Mouse (Mus musculus) hematopoietic stem cell, adult 5-6 weeks (primary cell): Measurements from ENCODE around the gene Col2a1. TPM values are rescaled to one million over a fixed set of nuclear protein-coding genes. Genes with fewer than 3 reads are reported as not detected.

Source experiments
- ATAC-seq, 2 experiments: fragments of 125-278 bp in 1 of 2; replicated peaks in 1 of 2; 2 replicates each; pipeline ENCODE4 v1.8.0; 2016 to 2017; ENCODE audit warnings: inconsistent platforms in 2 of 2, mild to moderate bottlenecking in 2 of 2, moderate number of reproducible peaks in 2 of 2, low read depth in 1 of 2, moderate TSS enrichment in 1 of 2; ENCODE audit not compliant: low FRiP score in 2 of 2, poor library complexity in 2 of 2, severe bottlenecking in 2 of 2, insufficient read depth in 1 of 2, low TSS enrichment in 1 of 2
- total RNA-seq: library from RNA; stranded (forward); fragments of 172-1452, 232-1000 nt; gene quantifications from 2 replicates; pipeline ENCODE4 v1.2.3, GENCODE M21; 2017

Col2a1 gene
- total RNA-seq, 1 experiment from 2014 or later, result not detected

DNA sequence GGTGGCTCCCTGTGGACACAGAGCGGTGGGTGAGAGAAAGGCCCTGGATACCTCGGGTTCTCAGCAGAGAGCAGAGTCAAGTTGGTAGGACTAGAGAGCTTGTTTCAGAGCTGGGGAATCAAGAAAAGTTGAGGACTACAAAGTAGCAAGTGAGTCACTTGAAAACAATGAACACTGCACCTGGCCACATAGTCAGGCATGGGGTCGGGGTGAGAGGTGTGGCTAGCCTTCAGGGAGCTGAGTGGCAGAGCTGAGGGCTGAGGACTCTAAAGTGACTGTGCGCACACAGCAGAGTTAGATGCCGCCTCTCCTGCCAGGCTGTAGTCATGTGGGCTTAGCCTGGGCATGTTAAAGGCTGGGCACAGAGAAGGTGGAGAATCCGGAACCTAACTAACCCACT, 22.9 kb downstream of the Col2a1 start:
- ATAC-seq, result no peak

DNA sequence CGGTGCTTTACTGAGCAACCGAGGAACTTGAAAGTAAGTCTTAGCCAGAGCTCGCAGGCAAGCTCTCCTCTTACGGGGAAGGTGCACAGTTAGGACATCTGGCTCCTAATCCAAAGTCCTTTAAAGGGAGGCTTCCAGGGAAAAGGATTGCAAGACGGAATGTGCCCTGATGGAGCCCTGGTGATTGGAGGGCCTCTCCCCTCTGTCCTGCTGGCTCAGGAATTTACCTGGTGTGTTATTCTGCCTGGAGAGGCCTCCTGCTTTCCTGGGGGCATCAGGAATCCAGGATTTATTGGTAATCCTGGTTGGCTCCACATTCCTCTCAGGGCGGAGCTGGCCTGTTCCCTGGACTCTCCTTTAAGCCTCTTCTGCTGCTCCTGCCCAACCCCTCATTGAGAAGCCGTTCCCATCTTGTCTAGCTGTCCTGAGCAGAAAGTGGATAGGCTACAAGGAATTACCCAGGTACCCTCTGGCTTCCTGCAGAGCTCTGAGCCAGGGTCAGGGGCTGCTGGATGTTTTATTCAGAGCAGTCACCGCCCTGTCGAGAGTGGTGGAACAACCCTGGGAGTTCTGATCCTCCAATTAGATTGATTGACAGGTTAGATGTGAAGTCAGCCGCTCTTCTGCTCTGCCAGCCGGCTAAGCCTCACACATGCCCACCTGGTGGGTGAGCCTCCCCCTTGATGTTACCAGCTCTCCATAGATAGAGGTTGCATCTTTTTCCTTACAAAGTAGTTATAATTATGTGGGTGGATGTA, 31.1 kb downstream of the Col2a1 start:
- no peak for ATAC-seq

DNA sequence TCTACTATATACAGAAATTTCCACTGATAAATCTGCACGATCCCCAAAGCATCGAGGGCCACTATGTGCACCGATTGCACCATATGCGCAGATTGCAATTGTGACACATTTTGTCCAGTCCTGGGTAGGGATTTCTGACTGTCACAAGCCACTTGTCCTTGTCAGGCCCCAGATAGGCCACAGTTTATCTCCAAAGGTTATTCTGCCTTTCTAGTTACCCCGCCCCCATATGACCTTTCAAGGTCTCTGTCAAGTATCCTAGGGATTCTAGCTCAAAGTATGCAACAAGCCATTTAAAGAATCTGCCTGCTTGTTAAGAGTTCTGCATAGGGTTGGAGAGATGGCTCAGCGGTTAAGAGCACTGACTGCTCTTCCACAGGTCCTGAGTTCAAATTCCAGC, 31.9 kb downstream of the Col2a1 start:
- no peak for ATAC-seq

DNA sequence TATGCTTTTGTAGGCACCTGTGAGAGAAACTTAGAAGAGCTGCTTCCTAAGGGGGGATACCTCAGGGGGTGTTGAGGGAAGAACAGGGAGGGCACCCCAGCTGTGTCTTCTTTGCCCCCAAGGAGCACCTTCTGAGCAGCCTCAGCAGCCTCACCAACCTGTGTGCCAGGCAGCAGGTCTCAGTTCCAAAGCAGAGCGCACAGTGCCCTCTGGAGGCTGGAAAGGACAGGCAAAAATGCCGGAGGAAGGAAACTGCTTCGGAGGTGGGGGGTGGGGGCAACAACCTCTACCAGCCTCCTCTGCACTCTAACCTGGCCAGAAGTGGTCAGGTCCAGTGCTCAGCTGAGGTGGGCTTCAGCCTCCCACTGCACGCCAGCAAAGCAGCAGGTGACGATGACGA, 34.2 kb downstream of the Col2a1 start:
- ATAC-seq, result peak; percentile 53 to 73; a peak in 3 of 4 replicates

DNA sequence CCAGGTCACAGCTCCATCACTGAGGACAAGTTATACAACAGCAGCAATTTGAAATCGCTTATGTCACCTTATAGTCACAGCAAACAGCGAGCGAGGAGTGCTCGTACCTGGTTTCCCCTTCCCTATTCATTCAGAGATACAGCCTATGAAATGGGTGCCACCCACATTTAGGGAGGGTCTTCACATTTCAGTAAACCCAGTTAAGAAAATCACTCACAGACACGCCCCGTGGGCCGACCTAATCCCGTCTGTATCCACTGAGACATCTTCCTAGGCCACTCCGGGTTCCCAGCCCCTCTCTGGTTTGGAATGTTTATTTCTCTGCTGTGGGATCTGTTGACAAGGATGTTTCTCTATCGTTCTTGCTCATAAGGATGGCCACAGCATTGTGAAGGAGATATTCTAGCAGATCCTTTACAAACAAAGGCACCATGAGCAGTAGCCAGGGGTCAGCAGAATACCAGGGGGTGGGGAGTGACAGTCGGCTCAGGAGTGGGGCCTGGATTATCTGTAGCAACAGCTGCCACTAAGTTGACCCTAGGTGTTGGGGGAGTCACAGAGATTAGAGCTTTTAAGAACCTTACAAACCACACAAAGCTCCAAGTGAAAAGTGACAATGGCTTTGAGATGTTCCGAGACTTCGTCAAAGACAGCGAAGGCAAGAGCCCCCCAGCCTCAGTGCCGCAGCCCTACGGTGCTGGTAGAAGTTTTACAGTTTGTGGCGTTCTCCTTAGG, 39.0 kb downstream of the Col2a1 start:
- no peak for ATAC-seq

DNA sequence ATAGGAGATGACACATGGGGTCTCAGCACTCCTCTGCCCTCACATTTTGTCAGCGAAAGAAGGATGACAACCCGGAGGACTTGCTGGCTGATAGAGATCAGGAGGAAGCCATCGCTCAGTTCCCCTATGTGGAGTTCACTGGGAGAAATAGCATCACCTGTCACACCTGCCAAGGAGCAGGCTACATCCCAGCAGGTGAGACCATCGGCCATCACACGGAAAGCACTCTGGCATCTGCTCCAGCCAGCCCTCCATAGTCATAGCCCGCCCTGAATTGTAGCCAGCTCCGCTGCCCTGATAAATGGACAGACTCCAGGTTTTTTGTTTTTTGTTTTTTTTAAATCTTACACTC, 39.7 kb downstream of the Col2a1 start:
- ATAC-seq, result no peak

DNA sequence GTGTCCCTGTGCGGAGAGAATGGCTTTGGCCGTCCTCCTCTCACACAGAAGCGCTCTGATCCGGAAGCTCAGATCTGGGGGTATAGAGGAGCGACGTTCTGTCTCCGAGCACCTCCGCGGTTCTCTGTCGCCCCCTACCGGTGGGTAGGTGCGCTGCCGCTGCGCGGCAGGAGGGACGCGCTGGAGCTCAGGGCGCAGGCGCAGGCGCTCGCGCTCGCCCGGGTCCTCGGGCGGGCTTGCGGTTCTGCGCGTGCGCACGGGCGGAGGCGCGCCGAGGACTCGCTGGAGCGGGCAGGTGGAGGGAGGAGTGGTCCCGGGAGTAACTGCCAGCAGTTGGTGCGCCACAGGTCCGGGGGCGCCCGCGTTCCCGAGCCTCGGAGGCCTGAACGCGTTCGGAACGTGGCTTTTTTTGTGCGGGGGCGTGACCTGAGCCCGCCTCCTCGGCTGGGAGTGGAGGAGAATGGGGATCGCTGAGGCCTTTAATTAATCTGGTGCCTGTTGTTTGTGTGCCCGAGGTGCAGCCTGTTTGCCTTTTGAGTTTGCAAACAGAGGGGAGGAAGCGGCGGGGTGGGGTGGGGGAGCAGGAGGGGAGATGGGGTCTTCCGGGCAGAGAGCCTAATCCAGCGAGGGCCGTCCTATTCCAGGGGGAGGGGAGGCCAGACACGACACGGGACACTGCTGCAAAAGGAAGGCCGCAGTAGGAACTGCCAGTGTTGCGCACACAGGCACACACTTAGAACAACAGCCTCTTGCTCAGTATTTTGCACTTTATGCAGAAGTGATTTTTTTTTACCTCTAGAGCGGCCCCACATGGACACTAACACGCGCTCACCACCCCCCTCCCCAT, 40.3 kb downstream of the Col2a1 start, which contains the start of gene Tmem106c:
TSS of gene Tmem106c (plus strand) at position 212 of the 847 bp plus-strand sequence.
- ATAC-seq, result peak; percentile 89 to 92

DNA sequence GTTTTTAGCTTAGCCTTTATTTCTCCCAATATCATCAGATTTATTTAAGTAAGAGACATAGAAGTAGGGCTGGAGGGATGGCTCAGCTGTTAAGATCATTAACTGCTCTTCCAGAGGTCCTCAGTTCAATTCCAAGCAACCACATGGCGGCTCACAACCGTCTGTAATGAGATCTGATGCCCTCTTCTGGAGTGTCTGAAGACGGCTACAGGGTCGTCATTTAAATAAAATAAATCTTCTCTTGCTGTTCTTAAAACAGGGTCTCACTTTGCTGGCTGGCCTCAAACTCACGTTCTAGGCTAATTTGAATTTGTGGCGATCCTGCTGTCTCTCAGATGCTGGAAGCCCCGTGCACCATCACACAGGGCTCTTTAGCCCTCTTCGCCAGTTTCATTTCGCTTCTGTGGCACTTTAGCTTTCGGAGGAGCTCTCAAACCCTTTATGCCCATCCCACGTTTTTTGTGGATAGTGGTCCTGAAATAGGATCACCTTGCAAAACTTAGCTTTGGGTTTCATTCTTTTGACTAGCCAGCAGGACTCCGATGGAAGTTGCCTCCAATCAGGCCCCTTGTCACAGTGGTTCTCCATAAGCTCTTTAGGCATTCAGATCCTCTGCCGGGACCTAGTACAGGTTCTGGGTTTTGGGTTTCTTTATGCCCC, 41.0 kb downstream of the Col2a1 start:
- ATAC-seq, result peak; percentile 38 to 39; a peak in 3 of 4 replicates

DNA sequence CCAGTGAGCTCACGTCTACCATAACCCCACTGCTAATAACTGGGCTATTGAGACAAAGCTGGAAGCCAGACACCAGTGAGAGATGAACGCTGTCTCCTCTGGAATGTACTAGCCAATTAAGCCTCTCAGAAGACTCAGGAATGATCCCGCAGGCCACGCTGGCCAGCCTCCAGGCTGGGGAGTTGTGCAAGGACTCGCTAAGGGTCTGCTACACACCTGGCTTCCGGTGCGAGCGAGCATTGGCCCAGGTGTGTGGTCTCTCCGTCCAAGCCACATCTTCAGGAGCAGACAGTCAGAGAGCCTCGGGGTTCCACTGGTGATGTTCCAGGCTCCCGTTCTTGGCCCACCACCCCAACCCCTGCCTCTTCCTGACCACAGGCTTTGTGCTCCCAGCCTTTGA, 48.1 kb downstream of the Col2a1 start:
- ATAC-seq, result no peak

DNA sequence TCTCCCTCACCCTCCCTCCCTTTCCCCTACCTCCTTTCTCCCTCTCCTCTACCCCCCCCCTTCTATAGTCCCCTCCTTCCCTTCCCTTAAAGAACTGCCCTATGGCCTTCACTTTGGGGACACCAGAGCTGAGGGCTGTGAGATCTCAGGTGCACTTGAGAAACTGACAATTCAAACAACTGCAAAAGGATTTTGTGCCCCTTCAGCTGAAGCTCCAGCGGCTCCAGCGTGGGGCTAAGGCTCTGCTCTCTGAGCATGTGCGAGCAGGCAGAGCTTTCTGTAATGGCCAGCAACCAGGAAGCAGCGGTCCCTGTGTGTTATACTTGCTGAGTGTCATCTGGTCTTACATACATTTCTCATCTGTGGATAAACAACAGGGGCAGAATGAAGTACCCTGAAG, 48.8 kb downstream of the Col2a1 start:
- no peak for ATAC-seq

DNA sequence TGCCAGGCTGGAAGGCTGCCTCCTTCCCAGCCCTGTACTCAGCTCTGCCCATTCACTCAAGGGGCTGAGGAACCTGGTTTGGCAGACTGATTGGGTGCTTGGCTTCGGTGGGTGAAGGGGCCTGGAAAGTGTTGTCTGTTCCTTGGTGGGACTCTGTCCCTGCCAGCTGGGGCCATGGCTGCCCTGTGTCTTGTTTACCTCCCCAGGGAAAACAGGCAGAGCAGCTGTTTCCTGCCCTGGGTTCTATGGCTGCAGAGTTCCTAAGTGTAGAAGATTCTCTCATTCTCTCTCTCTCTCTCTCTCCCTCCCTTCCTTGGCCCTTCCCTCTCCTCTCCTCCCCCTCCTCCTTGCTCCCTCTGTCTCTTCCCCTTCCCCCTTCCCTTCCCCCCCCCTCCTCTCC, 49.2 kb downstream of the Col2a1 start:
- no peak for ATAC-seq

DNA sequence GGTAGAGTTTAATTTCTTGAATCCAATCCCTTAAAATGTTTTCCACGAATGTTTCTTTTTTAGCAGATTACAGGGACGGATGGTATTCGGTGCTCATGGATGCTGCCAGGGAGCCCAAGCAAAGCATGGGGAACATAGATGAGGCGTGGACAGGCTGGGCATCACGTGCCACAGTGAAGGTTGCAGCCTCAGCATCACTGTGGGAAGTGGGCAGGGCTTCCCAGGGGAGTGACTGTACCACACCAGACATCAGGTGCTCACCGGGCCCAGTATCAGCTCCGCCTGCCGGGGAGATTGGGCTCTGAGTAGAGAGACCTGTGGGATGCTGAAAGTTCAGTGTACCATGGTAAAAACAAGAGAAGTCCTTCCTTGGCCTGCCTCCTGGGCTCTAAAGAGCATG, 49.8 kb downstream of the Col2a1 start:
- ATAC-seq, result no peak

DNA sequence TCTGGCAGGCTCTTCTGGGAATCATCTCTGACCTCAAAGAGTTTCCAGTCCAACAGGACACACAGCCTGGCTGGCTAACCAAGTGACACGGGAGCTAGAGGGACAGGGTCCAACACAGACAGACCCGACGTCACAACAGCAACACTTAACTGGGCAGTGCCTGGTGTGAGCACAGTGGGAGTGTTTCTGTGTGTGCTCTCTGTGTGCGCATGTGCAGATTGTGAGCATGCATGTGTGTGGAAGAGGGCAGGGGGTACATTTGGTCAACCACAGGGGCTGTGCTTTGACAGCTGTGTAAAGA, 51.7 kb downstream of the Col2a1 start:
- no peak for ATAC-seq

DNA sequence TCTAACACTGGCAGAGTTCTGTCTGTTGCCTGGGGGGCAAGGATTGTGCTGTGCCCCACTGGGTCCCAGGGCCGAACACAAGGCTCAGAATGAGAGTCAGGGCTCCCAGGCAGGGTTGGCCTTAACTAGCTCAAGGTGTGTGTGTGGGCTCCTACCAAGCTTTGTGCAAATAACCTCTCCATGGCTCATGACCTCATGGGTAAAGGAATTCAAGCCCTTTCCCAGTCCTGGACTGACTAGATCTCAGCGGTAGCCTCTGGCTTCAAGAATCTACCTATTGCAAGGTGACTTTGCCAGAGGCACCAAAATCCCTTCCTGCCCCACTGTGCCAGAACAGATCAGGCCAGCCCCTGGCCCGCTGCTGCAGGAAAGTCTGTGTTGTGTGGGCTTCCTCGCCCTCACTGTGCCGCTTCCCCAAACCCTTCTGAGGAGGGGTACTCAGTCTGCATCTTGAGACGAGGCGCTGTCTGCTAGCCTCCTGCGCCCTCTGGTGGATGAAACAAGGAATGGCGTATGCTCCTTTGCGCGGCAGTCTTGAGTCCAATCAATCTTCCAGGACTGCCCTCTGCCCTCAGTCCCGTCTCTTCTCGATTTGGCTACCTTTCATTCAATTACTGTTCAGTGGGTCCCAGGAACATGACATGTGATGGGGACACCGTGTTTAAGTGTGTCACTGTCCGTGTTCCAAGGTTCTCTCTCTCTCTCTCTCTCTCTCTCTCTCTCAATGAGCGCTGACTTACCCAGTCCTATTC, 52.2 kb downstream of the Col2a1 start:
- peak in 1 of 2 experiments; percentile 60; a peak in 3 of 4 replicates for ATAC-seq

DNA sequence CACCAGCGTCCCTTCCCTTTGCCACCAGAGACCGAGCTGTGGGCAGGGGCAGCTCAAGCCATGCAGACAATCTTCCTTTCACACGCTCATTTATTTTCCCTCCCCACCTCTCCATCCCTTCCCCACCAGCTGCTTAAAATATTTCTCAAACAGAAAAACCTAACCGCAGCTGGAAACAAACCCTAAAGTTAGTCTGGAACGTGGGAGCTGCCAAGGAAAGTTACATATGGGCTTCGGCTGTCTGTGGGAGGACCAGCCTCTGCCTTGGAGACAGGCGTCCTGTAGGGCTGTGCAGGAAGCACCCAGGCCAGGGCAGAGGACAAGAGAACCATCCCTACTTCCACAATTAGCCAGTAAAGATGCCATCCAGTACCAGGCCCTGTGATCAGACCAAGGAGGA, 54.3 kb downstream of the Col2a1 start:
- no peak for ATAC-seq

DNA sequence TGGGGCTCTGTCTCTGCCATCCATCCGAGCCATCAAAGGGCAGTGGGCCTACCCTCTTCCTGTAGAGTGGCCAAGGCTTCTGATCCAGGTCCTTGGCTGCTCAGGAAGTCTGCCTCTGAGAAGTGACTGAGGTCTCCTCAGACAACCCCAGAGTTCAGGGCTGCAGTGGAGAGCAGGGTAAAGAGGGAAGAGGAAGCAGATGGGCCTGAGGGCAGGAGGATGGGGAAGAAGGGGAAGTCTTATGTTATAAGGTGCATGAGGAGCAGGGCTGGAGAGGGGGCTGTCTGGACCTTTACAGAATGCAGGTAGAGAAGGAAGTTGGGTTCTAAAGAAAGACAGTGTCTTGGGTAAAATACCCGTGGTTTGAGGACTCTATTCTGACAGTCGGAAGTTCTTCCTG, 54.8 kb downstream of the Col2a1 start:
- peak; percentile 70 to 79 for ATAC-seq

DNA sequence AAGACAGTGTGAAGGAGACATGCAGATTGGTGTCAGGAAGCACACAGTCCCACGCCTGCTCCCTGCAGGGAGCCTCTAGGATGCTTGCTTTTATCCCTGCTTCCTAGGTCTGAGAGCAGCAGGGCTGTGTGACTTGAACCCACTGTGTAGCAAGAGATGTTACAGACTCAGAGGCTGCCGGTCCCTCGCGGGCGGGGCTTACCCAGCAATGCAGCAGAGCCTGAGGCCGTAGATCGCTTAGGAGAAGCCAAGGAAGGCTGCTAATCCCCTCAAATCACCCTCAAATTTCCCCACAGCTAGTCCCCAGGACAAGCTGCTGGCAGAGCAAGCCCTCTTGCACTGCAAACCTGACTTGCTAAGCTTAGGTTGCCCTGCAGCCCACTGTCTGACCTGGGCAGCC, 55.8 kb downstream of the Col2a1 start:
- ATAC-seq, result no peak
